Mouse (Mus musculus): ENCODE data around the gene Myh9.

- TF ChIP-seq GATA1 (IDR thresholded peaks at IDR 0.05; ENCODE audit: borderline replicate concordance, low read length) (no peak), FLI1 (IDR thresholded peaks at IDR 0.05; ENCODE audit: low read length) (no peak)
Measured at GRCm38 (mm10) chr15:77827379-77827778, 14.6 kb downstream of the Myh9 start.

All from megakaryocyte, embryonic 14.5 days (primary cell).